Mouse (Mus musculus) thymus, postnatal 14 days (tissue): ENCODE measurements around the gene Dnajc12.
"Not testable (repeated sequence)": the region's sequence is repeated elsewhere in the genome, so short reads cannot be mapped to it uniquely, and the experiment has no call there.

ENCODE experiments used
- DNase-seq: peaks from one replicate; pipeline ENCODE4 v3.0.0; 2021

The Dnajc12 gene

DNA sequence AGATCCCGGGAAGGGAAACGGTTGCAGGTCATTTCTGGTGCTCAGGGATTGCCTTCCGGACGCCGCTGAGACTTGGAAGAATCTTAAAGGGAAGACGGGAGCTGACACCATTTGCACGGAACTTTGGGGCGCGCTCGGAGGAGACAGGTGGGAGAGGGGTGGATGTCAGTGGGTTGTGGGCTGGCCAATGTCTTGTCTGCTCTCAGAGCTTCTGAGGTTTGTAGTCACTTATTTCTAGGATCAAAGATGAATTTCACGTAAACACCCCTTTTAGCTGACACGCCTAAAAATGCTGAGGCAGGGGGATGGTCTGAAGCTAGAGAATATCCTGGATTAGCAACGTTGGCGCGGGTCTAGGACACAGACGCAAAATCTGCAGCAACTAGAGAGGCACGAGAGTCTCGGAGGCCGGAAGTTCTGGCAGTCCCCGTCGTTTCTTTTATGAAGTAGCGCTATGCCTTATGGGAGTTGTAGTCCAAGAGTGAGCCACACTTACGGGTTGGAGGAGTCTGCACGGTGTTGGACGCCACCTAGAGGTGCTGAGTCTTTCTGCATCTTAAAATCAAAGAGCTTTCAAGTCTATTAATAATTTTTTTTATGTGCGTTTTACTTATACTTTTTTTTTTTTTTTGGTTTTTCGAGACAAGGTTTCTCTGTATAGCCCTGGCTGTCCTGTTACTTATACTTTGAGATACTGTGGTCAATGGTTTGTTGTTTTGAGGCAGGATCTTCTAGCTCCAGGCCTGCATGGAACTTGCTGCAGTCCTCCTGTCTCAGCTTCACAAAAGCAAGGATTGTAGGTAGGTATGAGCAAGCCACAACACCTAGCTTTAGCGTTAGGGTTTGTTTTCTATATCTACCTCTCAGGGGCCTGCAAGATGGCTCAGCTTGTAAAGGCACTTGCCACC, at the start of gene Dnajc12:
Gene Dnajc12 (plus strand): TSS at position 72 of the 908 bp plus-strand sequence.
- peak; percentile 86 for DNase-seq

GRCm38 (mm10) chr10:63336901-63337300, 45.3 kb upstream of the Dnajc12 start:
- DNase-seq = no peak

DNA sequence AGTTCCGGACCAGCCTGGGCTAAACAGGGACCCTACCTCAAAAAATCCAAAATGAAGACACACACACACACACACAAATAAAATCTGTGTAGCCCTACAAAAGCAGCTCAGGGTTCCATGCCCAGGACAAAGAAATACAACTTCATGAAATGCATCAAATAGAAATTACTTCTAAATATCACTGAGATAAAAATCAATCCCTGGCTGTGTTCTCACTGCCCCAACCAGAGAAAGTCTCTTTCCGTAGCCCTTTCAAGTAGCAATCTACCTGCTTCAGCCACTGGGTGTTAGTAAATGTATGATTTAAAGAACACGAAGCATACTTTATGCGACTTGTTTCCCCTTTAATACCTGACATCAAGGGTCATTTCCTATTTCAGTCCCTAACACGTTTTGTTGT, 44.9 kb upstream of the Dnajc12 start:
- no peak for DNase-seq

GRCm38 (mm10) chr10:63337951-63338836, 44.0 kb upstream of the Dnajc12 start:
- DNase-seq = peak; percentile 70

DNA sequence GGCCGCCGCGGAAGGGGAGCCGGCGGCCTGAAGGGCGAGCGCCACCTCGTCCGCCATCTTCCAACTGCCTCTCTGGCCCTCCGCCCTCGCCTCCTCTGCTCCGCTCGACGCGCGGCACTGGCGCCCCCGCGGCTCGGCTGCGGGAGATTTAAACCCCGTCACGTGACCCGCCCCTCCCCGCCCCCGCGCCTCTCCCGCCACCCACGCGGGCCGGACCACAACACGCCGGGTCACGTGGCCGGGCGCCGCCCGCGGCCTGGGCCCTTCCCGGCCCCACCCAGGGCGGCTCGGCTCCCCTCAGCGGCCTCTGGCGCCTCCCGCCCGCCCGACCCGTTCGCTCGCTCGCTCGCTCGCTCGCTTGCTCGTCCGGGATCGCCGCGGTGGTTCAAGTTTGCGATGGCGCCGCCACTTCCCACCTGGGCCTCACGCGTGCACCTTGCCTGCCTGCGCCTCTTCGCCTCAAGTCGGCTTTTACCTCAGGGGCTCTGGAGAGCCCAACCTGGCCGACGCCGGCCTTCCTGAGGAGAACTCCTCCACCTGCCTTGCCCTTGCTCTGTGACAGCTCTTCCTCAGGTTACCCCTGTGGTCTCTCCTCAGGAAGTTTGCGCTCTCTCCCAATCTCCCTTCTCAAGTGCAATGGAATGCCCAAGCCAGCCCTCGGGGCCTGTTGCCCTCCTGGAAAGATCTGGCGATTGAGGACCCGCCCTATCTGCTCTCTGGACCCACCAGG, 43.2 kb upstream of the Dnajc12 start:
- peak; percentile 91 for DNase-seq

DNA sequence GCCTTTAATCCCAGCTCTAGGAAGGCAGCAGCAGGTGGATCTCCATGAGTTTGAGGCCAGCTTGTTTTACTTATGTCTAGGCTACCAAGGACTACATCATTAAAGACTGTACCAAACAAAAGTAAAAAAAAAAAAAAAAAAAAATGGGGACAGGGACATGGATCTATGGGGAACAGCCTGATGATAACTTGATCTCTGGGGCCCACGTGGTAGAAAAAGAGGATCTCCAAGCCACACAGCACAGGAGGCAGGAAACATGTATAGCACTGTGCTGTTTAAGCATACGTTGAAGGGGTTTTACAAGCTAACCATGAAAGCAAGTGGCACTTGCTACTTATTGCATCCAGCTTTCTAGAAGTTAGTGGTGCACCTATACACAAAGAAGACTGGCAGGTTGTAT, 40.9 kb upstream of the Dnajc12 start:
- DNase-seq = no peak

GRCm38 (mm10) chr10:63344751-63345150, 37.5 kb upstream of the Dnajc12 start:
- no peak for DNase-seq

- DNase-seq = no peak
Measured at GRCm38 (mm10) chr10:63348291-63348690, 34.0 kb upstream of the Dnajc12 start.

DNA sequence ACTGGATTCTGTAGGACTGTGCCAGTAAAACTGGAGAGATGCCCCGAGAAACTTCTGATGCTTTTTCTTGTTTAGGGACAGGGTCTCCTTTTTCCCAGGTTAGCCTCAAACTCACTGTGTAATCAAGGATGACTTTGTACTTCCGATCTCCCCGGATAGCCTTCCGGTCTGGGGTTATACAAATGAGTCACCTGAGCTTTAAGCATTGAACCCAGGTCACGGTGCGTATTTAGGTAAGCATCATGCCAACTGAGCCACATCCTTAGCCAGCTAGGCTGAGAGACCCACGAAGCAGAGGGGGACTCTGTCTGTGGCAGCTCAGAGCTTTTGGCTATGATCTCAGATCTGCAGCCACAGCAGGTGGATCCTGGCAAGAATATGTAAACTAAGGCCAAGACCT, 31.6 kb upstream of the Dnajc12 start:
- no peak for DNase-seq

DNA sequence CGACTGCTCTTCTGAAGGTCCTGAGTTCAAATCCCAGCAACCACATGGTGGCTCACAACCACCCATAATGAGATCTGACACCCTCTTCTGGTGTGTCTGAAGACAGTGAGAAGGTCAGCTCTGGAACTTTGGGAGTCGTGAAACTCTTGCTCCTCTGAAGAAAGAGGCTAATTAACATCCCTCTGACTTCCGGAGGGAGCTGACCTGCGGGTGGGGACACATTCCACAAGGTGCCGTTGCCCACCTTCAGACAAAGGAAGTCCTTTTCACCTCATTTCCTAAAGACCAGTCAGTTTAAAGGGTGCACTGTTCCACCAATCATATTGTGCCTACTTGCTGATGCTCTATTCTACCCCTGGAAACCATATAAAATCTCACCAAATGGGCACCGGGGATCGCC, 31.1 kb upstream of the Dnajc12 start:
- not testable (repeated sequence) for DNase-seq

GRCm38 (mm10) chr10:63352111-63352510, 30.1 kb upstream of the Dnajc12 start:
- no peak for DNase-seq

DNA sequence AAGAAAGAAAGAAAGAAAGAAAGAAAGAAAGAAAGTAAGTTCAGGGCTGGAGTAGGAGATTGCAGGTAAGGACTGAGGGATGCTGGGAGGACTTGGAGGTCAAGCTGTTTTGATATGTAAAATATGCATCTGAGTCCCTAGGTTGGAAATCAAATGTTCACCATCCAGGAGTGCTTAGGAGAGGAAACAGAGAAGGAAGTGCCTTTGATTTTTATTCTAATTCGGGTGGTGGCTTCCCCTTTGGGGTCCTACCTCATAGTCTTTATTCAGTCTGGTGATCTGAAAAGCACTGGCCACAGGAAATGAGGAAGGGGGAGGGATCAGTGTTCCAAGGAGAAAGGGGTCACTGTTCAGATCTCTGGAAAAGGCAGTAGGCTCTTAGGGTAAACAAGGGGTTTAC, 21.7 kb upstream of the Dnajc12 start:
- DNase-seq = no peak

- no peak for DNase-seq
Measured at GRCm38 (mm10) chr10:63365918-63366455, 16.3 kb upstream of the Dnajc12 start.

DNA sequence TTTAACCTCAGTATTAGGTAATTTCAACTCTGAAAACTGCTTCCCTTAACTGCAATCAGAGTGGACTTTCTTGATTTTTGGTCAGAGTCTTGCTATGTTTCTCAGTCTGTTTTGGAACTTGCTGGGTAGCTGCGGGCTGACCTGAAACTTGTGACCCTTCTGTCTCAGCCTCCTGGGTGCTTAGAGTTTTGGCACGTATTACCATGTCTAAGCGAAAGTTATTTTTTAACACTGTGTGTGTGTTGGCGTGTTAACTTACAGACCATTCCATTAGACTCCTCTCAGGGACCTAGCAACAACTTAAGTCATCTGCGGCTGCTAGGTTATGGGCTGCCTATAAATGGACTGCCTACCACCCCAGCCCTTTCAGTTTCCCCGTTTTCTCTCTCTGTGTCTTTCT, 14.9 kb upstream of the Dnajc12 start:
- DNase-seq = no peak

DNA sequence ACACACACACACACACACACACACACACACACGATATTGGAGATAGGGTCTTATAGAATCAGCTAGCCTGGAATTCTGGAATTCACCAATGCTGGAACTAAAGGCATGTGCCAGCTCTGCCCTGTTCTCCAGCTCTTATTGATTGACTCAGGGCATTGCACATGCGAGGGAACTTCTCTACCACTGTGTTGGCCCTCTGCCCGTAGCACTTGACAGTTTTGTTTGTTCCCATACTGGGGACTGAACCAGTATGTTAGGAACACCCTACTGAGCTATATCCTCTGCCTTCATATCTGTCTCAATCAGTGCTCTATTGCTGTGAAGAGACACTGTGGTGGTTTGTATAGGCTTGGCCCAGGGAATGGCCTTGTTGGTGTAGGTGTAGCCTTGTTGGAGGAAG, 14.2 kb upstream of the Dnajc12 start:
- no peak for DNase-seq

DNA sequence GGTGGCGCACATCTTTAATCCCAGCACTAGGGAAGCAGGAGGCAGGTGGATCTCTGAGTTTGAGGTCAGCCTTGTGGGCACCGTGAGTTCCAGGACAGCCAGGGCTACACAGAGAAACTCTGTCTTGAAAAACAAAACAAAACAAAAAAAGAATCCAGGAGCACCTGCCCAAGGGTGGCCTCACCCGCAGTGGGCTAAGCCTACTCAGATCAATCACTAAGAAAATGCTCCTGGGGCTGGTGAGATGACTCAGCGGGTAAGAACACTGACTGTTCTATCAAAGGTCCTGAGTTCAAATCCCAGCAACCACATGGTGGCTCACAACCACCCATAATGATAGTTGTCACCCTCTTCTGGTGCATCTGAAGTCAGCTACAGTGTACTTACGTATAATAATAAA, 5.9 kb upstream of the Dnajc12 start:
- DNase-seq = no peak

- peak; percentile 57 for DNase-seq
Measured at GRCm38 (mm10) chr10:63377468-63377867, 4.8 kb upstream of the Dnajc12 start.

DNA sequence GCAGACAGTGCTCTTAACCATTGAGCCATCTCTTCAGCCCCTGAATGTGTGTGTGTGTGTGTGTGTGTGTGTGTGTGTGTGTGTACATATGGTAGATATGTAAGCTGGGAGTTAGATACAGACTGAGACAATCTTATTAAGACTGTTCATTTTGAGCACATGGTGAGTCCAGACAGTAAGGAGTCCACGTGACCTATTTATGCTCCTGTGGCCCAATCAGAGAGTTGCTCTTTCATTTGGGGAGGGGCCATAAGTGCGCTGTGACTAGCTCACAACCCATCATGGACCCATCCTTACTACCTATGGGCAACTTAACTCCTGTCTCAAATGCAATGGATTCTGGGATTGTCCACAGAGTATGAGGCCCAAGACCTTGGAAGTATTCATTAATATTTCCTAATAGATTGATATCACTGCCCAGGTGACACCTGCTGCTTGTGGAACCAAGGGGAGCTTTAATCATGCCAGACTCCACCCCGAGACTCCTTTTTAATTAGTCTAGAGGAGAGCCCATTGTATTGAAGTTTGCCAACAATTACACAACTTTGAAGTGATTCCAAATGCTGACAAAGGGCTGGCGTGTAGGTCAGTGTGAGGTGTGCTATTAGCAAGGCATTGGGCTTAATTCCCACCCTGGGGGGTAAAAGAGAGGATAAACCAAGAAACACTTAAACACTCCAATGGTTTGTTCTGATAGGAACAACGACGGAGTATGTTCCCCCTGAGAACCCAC, 3.1 kb upstream of the Dnajc12 start:
- no peak for DNase-seq

GRCm38 (mm10) chr10:63381498-63382280, 554 bp upstream of the Dnajc12 start, which contains the start of gene Sirt1:
Gene Sirt1 (minus strand): TSS chr10:63381704.
- DNase-seq = peak; percentile 55

- not testable (repeated sequence) for DNase-seq
Measured at GRCm38 (mm10) chr10:63385897-63386296, 3.7 kb downstream of the Dnajc12 start.

- peak; percentile 76 for DNase-seq
Measured at GRCm38 (mm10) chr10:63386444-63386843, 4.2 kb downstream of the Dnajc12 start.
